Mouse (Mus musculus) embryonic facial prominence, embryonic 11.5 days (tissue): ENCODE measurements at regions not wholly inside any gene's neighbourhood (a gene's known extent, or its start where the extent isn't known, plus 50 kb on each side); places are given as distances from the start of the nearest gene placed in this dataset.
A peak's percentile ranks its signal among the peaks of the same experiment; 100 is the strongest.

ENCODE experiments used
- ATAC-seq: fragments of 200-750 bp; cut with Nextera tagmentation; replicated peaks from 2 replicates; pipeline ENCODE4 v1.8.0; 2017; ENCODE audit warnings: low read depth; ENCODE audit not compliant: insufficient number of reproducible peaks, low FRiP score, low TSS enrichment
- DNase-seq: peaks from one replicate; pipeline ENCODE4 v3.0.0-alpha.2; 2015; ENCODE audit warnings: low spot score
- H3K27ac ChIP-seq: fragments of 300-500 bp; sonication (generic); replicated peaks from 2 replicates; pipeline ENCODE4 v1.5.1; 2014; ENCODE audit warnings: mild to moderate bottlenecking, low read depth, low read length, control low read depth
- H3K27me3 ChIP-seq: fragments of 300-500 bp; sonication (generic); 2 replicates; pipeline ENCODE4 v1.6.1; 2014; ENCODE audit warnings: mild to moderate bottlenecking, low read length, moderate library complexity, mixed read lengths; ENCODE audit not compliant: control insufficient read depth, insufficient read depth
- H3K36me3 ChIP-seq: fragments of 300-500 bp; sonication (generic); replicated peaks from 2 replicates; pipeline ENCODE4 v1.6.1; 2014; ENCODE audit warnings: low read depth, mild to moderate bottlenecking, low read length, moderate library complexity, mixed read lengths; ENCODE audit not compliant: control insufficient read depth, insufficient read depth
- H3K4me1 ChIP-seq: fragments of 300-500 bp; sonication (generic); 2 replicates; pipeline ENCODE4 v1.6.1; 2014; ENCODE audit warnings: low read length, mixed read lengths; ENCODE audit not compliant: control insufficient read depth, insufficient read depth
- H3K4me2 ChIP-seq: fragments of 300-500 bp; sonication (generic); 2 replicates; pipeline ENCODE4 v1.6.1; 2014; ENCODE audit warnings: low read depth, mild to moderate bottlenecking, control low read depth, low read length, moderate library complexity
- H3K4me3 ChIP-seq: fragments of 300-500 bp; sonication (generic); 2 replicates; pipeline ENCODE4 v1.5.1; 2014; ENCODE audit warnings: low read depth, low read length, control low read depth
- H3K9ac ChIP-seq: fragments of 300-500 bp; sonication (generic); replicated peaks from 2 replicates; pipeline ENCODE4 v1.6.1; 2014; ENCODE audit warnings: mild to moderate bottlenecking, control low read depth, low read length
- H3K9me3 ChIP-seq: fragments of 300-500 bp; sonication (generic); replicated peaks from 2 replicates; pipeline ENCODE4 v1.6.1; 2016; ENCODE audit warnings: mild to moderate bottlenecking, low read length, inconsistent platforms, mixed read lengths; ENCODE audit not compliant: control insufficient read depth
- WGBS: fragments of 180-500 bp; shearing (Covaris S2); extraction: QIAGEN DNeasy Blood & Tissue Kit; methylation state at CpG from one replicate; pipeline ENCODE4 v1.1.7; 2014; 5-methylcytosine and 5-hydroxymethylcytosine counted together

DNA sequence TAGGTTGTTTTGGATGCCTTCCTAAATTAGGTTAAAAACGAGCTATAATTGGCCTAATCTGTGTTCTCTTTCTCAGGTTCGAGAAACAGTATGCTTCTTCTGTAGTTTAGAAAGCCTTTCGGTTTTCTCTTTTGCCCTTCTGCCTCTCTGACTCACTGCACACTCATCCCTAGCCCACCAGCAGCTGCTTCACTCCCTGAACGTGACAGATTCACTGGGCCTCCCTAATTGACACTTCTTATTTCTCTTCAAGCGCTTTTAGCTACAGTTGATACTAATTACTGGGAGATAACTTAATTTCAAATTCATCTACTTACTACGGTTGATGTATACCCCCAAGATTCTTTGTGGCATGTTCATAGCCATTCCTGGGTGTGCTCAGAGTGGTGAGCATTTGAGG lies 208.9 kb upstream of the Tle4 start:
- no peaks in the 10 kb centered on the region for H3K27me3 ChIP-seq
- DNase-seq: no peak
- no peak overlapping the region for H3K4me2 ChIP-seq
- 57% methylated on average over 6 of the region's 6 CpGs for WGBS
- H3K4me3 ChIP-seq: no peak overlapping the region
- no peak overlapping the region for H3K27ac ChIP-seq
- no peak for ATAC-seq
- H3K9ac ChIP-seq: no peak overlapping the region
- H3K9me3 ChIP-seq: no peaks in the 10 kb centered on the region
- no peaks in the 10 kb centered on the region for H3K36me3 ChIP-seq
- no peaks in the 10 kb centered on the region for H3K4me1 ChIP-seq

DNA sequence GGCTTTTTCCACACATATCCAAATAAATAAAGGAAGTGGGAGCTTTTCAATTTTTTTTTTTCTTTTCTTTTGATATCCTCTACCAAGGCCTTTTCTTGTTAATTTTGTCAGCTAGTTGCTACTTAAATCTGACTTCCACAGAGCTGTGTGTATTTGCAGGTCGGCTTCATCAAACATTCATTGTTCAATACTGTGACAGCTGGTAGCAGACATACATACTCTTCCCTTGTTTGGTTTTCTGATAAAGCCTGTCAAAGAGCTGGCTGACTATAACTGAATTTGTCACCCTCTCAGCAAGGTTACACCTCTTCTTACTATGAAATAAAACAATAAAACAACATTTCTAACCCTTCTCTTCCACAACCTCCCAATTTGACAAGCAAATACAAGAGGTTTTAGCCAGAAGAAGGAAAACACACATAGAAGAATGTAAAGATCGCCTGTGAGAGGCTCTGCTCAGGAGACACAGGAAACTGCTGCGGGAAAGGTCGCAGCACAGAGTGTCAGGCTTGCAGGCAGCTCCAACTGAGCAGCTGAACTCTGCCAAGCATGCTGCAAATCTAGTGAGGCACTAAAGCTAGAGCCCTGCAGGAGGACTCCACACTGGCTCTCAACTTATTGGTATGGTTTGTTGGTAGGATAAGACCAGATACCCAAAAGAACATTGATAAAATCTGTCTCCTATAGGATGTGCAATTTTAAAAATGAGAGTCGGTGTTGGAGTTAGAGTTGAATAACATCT lies 205.2 kb upstream of the Tle4 start:
- H3K4me3 ChIP-seq: no peak overlapping the region
- H3K27me3 ChIP-seq: no peaks in the 10 kb centered on the region
- no peak overlapping the region for H3K9ac ChIP-seq
- DNase-seq (peak; percentile 45), ATAC-seq (no peak)
- 16% methylated on average over 5 of the region's 5 CpGs for WGBS
- H3K9me3 ChIP-seq: no peaks in the 10 kb centered on the region
- H3K27ac ChIP-seq: no peak overlapping the region
- H3K4me2 ChIP-seq: no peak overlapping the region
- H3K4me1 ChIP-seq: no peaks in the 10 kb centered on the region
- no peaks in the 10 kb centered on the region for H3K36me3 ChIP-seq

- H3K4me1 ChIP-seq: no peaks in the 10 kb centered on the region
- 78% methylated on average over 8 of the region's 8 CpGs for WGBS
- no peaks in the 10 kb centered on the region for H3K9me3 ChIP-seq
- H3K4me3 ChIP-seq: no peak overlapping the region
- no peak overlapping the region for H3K4me2 ChIP-seq
- DNase-seq (no peak), ATAC-seq (no peak)
- no peak overlapping the region for H3K9ac ChIP-seq
- no peaks in the 10 kb centered on the region for H3K27me3 ChIP-seq
- H3K27ac ChIP-seq: no peak overlapping the region
- no peaks in the 10 kb centered on the region for H3K36me3 ChIP-seq
These were observed 203.8 kb upstream of the Tle4 start for GRCm38 (mm10) chr19:14801669-14802068.

- Histone ChIP-seq H3K4me3 (no peak overlapping the region), H3K9me3 (no peaks in the 10 kb centered on the region), H3K27me3 (no peaks in the 10 kb centered on the region), H3K36me3 (no peaks in the 10 kb centered on the region), H3K4me1 (no peaks in the 10 kb centered on the region), H3K27ac (no peak overlapping the region), H3K9ac (no peak overlapping the region), H3K4me2 (no peak overlapping the region)
- ATAC-seq: no peak
- no peak for DNase-seq
- WGBS: 78% methylated on average over 6 of the region's 6 CpGs
These were observed 201.2 kb upstream of the Tle4 start for GRCm38 (mm10) chr19:14799002-14799401.

- H3K9ac ChIP-seq: no peak overlapping the region
- ATAC-seq (no peak), DNase-seq (no peak)
- H3K4me3 ChIP-seq: no peak overlapping the region
- no peaks in the 10 kb centered on the region for H3K4me1 ChIP-seq
- no peak overlapping the region for H3K27ac ChIP-seq
- WGBS: 80% methylated on average over 7 of the region's 7 CpGs
- H3K9me3 ChIP-seq: no peaks in the 10 kb centered on the region
- H3K4me2 ChIP-seq: no peak overlapping the region
- no peaks in the 10 kb centered on the region for H3K27me3 ChIP-seq
- H3K36me3 ChIP-seq: no peaks in the 10 kb centered on the region
These were observed 200.6 kb upstream of the Tle4 start for GRCm38 (mm10) chr19:14798417-14798816.

GRCm38 (mm10) chr19:14795910-14796309 lies 198.1 kb upstream of the Tle4 start:
- WGBS: 89% methylated on average over 5 of the region's 5 CpGs
- Histone ChIP-seq H3K27me3 (no peaks in the 10 kb centered on the region), H3K36me3 (no peaks in the 10 kb centered on the region)

GRCm38 (mm10) chr19:14789992-14790391 lies 192.1 kb upstream of the Tle4 start:
- DNase-seq (no peak), ATAC-seq (no peak)
- no peak overlapping the region for H3K27ac ChIP-seq
- no peak overlapping the region for H3K4me2 ChIP-seq
- no peak overlapping the region for H3K9ac ChIP-seq
- 97% methylated on average over 1 of the region's 1 CpGs for WGBS
- no peaks in the 10 kb centered on the region for H3K4me1 ChIP-seq
- H3K4me3 ChIP-seq: no peak overlapping the region
- H3K36me3 ChIP-seq: no peaks in the 10 kb centered on the region
- no peaks in the 10 kb centered on the region for H3K9me3 ChIP-seq
- no peaks in the 10 kb centered on the region for H3K27me3 ChIP-seq

More at GRCm38 (mm10) chr19:14795910-14796309, 198.1 kb upstream of the Tle4 start:
- no peaks in the 10 kb centered on the region for H3K4me1 ChIP-seq
- DNase-seq: no peak
- no peak for ATAC-seq
- no peak overlapping the region for H3K4me2 ChIP-seq
- no peak overlapping the region for H3K4me3 ChIP-seq
- H3K27ac ChIP-seq: no peak overlapping the region
- H3K9me3 ChIP-seq: no peaks in the 10 kb centered on the region
- H3K9ac ChIP-seq: no peak overlapping the region

DNA sequence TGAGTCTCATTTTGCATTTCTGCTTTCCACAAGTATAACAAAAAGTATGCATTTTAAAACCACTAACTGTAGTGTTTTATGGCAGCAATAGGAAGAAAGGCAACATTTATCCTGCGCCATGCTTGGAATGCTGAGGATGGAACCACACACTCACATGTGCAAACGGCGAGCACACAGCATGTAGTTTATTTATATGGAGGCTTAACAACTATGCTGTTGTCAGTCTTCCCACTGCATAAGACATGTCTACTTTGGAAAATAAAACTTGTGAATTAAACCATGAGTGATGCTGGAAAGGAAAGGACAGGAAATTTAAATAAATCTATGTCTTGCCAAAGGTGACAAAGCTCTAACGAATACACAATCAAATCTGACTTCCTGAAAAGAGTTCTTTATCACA lies 190.8 kb upstream of the Tle4 start:
- DNase-seq: no peak

More for the DNA sequence above, 190.8 kb upstream of the Tle4 start:
- Histone ChIP-seq H3K9me3 (no peaks in the 10 kb centered on the region), H3K4me1 (no peaks in the 10 kb centered on the region), H3K27me3 (no peaks in the 10 kb centered on the region), H3K36me3 (no peaks in the 10 kb centered on the region), H3K9ac (no peak overlapping the region), H3K4me2 (no peak overlapping the region), H3K4me3 (no peak overlapping the region), H3K27ac (no peak overlapping the region)
- 90% methylated on average over 4 of the region's 4 CpGs for WGBS
- no peak for ATAC-seq
